Mouse (Mus musculus): ENCODE results near the gene Gpc6.

Gpc6 gene

GRCm38 (mm10) chr14:118009541-118009940 lies 1084.4 kb downstream of the Gpc6 start:
- no peak for DNase-seq (ENCODE audit: low spot score in 2 of 2)

- no peak for DNase-seq (ENCODE audit: low spot score in 2 of 2)
Observed at GRCm38 (mm10) chr14:118013237-118013636, 1088.1 kb downstream of the Gpc6 start.

- no peak for DNase-seq (ENCODE audit: low spot score in 2 of 2)
Observed at GRCm38 (mm10) chr14:118019314-118019713, 1094.2 kb downstream of the Gpc6 start.

- no peak for DNase-seq (ENCODE audit: low spot score in 2 of 2)
Observed at GRCm38 (mm10) chr14:118021867-118022543, 1096.9 kb downstream of the Gpc6 start.

Data from frontal cortex, postnatal 14 days (tissue).